Mouse (Mus musculus): ENCODE data around the gene Dnal4. TPM values are rescaled to one million over a fixed set of nuclear protein-coding genes. Genes with fewer than 3 reads are reported as not detected.

Dnal4 gene
- polyA plus RNA-seq, 1 experiment from 2014 or later: 73.3 TPM

GRCm38 (mm10) chr15:79810061-79810460 lies 32.4 kb upstream of the Dnal4 start:
- Histone ChIP-seq H3K4me2 (replicated peaks) (no peak overlapping the region), H3K27me3 (peaks cover 39% of the 10 kb centered on the region), H3K27ac (replicated peaks) (no peak overlapping the region), H3K4me3 (replicated peaks) (no peak overlapping the region), H3K9ac (no peak overlapping the region), H3K36me3 (no peaks in the 10 kb centered on the region), H3K4me1 (peaks cover 3% of the 10 kb centered on the region; the same call in 1 of the 2 replicates), H3K9me3 (replicated peaks) (no peaks in the 10 kb centered on the region)
- 53% methylated on average over 3 of the region's 3 CpGs for WGBS
- no peak for ATAC-seq (ENCODE audit: insufficient number of reproducible peaks, low FRiP score, low TSS enrichment, low read depth)

GRCm38 (mm10) chr15:79808658-79809057 lies 31.0 kb upstream of the Dnal4 start:
- Histone ChIP-seq H3K27me3 (peaks cover 53% of the 10 kb centered on the region), H3K4me1 (peaks cover 14% of the 10 kb centered on the region)
- WGBS: 51% methylated on average over 5 of the region's 5 CpGs

GRCm38 (mm10) chr15:79808114-79808513 lies 30.5 kb upstream of the Dnal4 start:
- peaks cover 59% of the 10 kb centered on the region for H3K27me3 ChIP-seq

More at GRCm38 (mm10) chr15:79808658-79809057, 31.0 kb upstream of the Dnal4 start:
- Histone ChIP-seq H3K9ac (no peak overlapping the region), H3K9me3 (replicated peaks) (no peaks in the 10 kb centered on the region), H3K36me3 (no peaks in the 10 kb centered on the region), H3K4me2 (replicated peaks) (no peak overlapping the region), H3K4me3 (replicated peaks) (no peak overlapping the region), H3K27ac (replicated peaks) (no peak overlapping the region)
- no peak for ATAC-seq (ENCODE audit: insufficient number of reproducible peaks, low FRiP score, low TSS enrichment, low read depth)

GRCm38 (mm10) chr15:79807050-79807449 lies 29.4 kb upstream of the Dnal4 start:
- ATAC-seq (ENCODE audit: insufficient number of reproducible peaks, low FRiP score, low TSS enrichment, low read depth): no peak
- Histone ChIP-seq H3K27me3 (peaks cover 68% of the 10 kb centered on the region), H3K4me2 (replicated peaks) (no peak overlapping the region), H3K4me3 (replicated peaks) (no peak overlapping the region), H3K9me3 (replicated peaks) (no peaks in the 10 kb centered on the region), H3K36me3 (no peaks in the 10 kb centered on the region), H3K9ac (no peak overlapping the region), H3K27ac (replicated peaks) (no peak overlapping the region), H3K4me1 (peaks cover 18% of the 10 kb centered on the region)
- 28% methylated on average over 1 of the region's 1 CpGs for WGBS

More at GRCm38 (mm10) chr15:79808114-79808513, 30.5 kb upstream of the Dnal4 start:
- no peak overlapping the region for H3K9ac ChIP-seq
- H3K36me3 ChIP-seq: no peaks in the 10 kb centered on the region
- peaks cover 18% of the 10 kb centered on the region for H3K4me1 ChIP-seq
- H3K4me2 ChIP-seq (replicated peaks): no peak overlapping the region
- H3K9me3 ChIP-seq (replicated peaks): no peaks in the 10 kb centered on the region
- no peak overlapping the region for H3K4me3 ChIP-seq (replicated peaks)
- 32% methylated on average over 5 of the region's 5 CpGs for WGBS
- H3K27ac ChIP-seq (replicated peaks): no peak overlapping the region
- no peak for ATAC-seq (ENCODE audit: insufficient number of reproducible peaks, low FRiP score, low TSS enrichment, low read depth)

- Histone ChIP-seq H3K9me3 (replicated peaks) (no peaks in the 10 kb centered on the region), H3K4me3 (replicated peaks) (peak overlapping the region; percentile 66; the same call in 1 of the 2 replicates), H3K9ac (no peak overlapping the region), H3K4me2 (replicated peaks) (peak overlapping the region; percentile 91; the same call in 1 of the 2 replicates), H3K27me3 (peaks cover 81% of the 10 kb centered on the region), H3K27ac (replicated peaks) (no peak overlapping the region), H3K4me1 (peaks cover 18% of the 10 kb centered on the region), H3K36me3 (no peaks in the 10 kb centered on the region)
- ATAC-seq (ENCODE audit: insufficient number of reproducible peaks, low FRiP score, low TSS enrichment, low read depth): no peak
- 16% methylated on average over 8 of the region's 8 CpGs for WGBS
These were observed 27.6 kb upstream of the Dnal4 start for GRCm38 (mm10) chr15:79805246-79805645.

- H3K27me3 ChIP-seq: peaks cover 79% of the 10 kb centered on the region
- peak within 1 kb of the TSS; percentile 66 for H3K4me3 ChIP-seq (replicated peaks)
- under 1% methylated on average over 71 of the region's 91 CpGs for WGBS
- no peaks in the 10 kb centered on the region for H3K9me3 ChIP-seq (replicated peaks)
- peak; percentile 82 for ATAC-seq (ENCODE audit: insufficient number of reproducible peaks, low FRiP score, low TSS enrichment, low read depth)
- peak within 1 kb of the TSS; percentile 91 for H3K4me2 ChIP-seq (replicated peaks)
- no peaks in the 10 kb centered on the region for H3K36me3 ChIP-seq
- H3K9ac ChIP-seq: peak within 1 kb of the TSS; percentile 65
- no peak within 1 kb of the TSS for H3K27ac ChIP-seq (replicated peaks)
- peaks cover 18% of the 10 kb centered on the region for H3K4me1 ChIP-seq
These were observed 26.9 kb upstream of the Dnal4 start, which contains the start of gene Nptxr for GRCm38 (mm10) chr15:79804352-79805071. Gene Nptxr (minus strand): TSS chr15:79804766.

GRCm38 (mm10) chr15:79803533-79804351 lies 26.1 kb upstream of the Dnal4 start:
- Histone ChIP-seq H3K27me3 (peaks cover 72% of the 10 kb centered on the region), H3K4me2 (replicated peaks) (peak overlapping the region; percentile 91), H3K4me1 (peaks cover 18% of the 10 kb centered on the region), H3K27ac (replicated peaks) (no peak overlapping the region), H3K9me3 (replicated peaks) (no peaks in the 10 kb centered on the region), H3K36me3 (no peaks in the 10 kb centered on the region), H3K9ac (peak overlapping the region; percentile 65), H3K4me3 (replicated peaks) (peak overlapping the region; percentile 66)
- 4% methylated on average over 81 of the region's 81 CpGs for WGBS
- ATAC-seq (ENCODE audit: insufficient number of reproducible peaks, low FRiP score, low TSS enrichment, low read depth): peak; percentile 68

- Histone ChIP-seq H3K36me3 (no peaks in the 10 kb centered on the region), H3K27ac (replicated peaks) (no peak overlapping the region), H3K4me1 (peaks cover 18% of the 10 kb centered on the region), H3K4me2 (replicated peaks) (no peak overlapping the region), H3K9ac (no peak overlapping the region), H3K9me3 (replicated peaks) (no peaks in the 10 kb centered on the region), H3K27me3 (peaks cover 62% of the 10 kb centered on the region), H3K4me3 (replicated peaks) (no peak overlapping the region)
- WGBS: 52% methylated on average over 4 of the region's 4 CpGs
- ATAC-seq (ENCODE audit: insufficient number of reproducible peaks, low FRiP score, low TSS enrichment, low read depth): no peak
These were observed 24.7 kb upstream of the Dnal4 start for GRCm38 (mm10) chr15:79802304-79802703.

GRCm38 (mm10) chr15:79801646-79802045 lies 24.0 kb upstream of the Dnal4 start:
- no peak for ATAC-seq (ENCODE audit: insufficient number of reproducible peaks, low FRiP score, low TSS enrichment, low read depth)
- H3K9me3 ChIP-seq (replicated peaks): no peaks in the 10 kb centered on the region
- WGBS: 59% methylated on average over 2 of the region's 2 CpGs
- no peak overlapping the region for H3K27ac ChIP-seq (replicated peaks)
- H3K27me3 ChIP-seq: peaks cover 57% of the 10 kb centered on the region
- H3K36me3 ChIP-seq: no peaks in the 10 kb centered on the region
- H3K4me1 ChIP-seq: peaks cover 18% of the 10 kb centered on the region
- H3K4me2 ChIP-seq (replicated peaks): no peak overlapping the region
- H3K9ac ChIP-seq: no peak overlapping the region
- no peak overlapping the region for H3K4me3 ChIP-seq (replicated peaks)

- no peaks in the 10 kb centered on the region for H3K36me3 ChIP-seq
- no peak for ATAC-seq (ENCODE audit: insufficient number of reproducible peaks, low FRiP score, low TSS enrichment, low read depth)
- no peak overlapping the region for H3K27ac ChIP-seq (replicated peaks)
- peaks cover 18% of the 10 kb centered on the region for H3K4me1 ChIP-seq
- no peak overlapping the region for H3K4me3 ChIP-seq (replicated peaks)
- no peak overlapping the region for H3K9ac ChIP-seq
- H3K9me3 ChIP-seq (replicated peaks): no peaks in the 10 kb centered on the region
- peaks cover 48% of the 10 kb centered on the region for H3K27me3 ChIP-seq
- 58% methylated on average over 11 of the region's 11 CpGs for WGBS
- no peak overlapping the region for H3K4me2 ChIP-seq (replicated peaks)
These were observed 23.1 kb upstream of the Dnal4 start for GRCm38 (mm10) chr15:79800701-79801100.

- peaks cover 27% of the 10 kb centered on the region for H3K27me3 ChIP-seq
- no peak overlapping the region for H3K4me2 ChIP-seq (replicated peaks)
- H3K9ac ChIP-seq: no peak overlapping the region
- no peak overlapping the region for H3K4me3 ChIP-seq (replicated peaks)
- no peaks in the 10 kb centered on the region for H3K36me3 ChIP-seq
- WGBS: 84% methylated on average over 10 of the region's 10 CpGs
- no peak for ATAC-seq (ENCODE audit: insufficient number of reproducible peaks, low FRiP score, low TSS enrichment, low read depth)
- H3K4me1 ChIP-seq: peaks cover 4% of the 10 kb centered on the region
- H3K9me3 ChIP-seq (replicated peaks): no peaks in the 10 kb centered on the region
- no peak overlapping the region for H3K27ac ChIP-seq (replicated peaks)
These were observed 20.9 kb upstream of the Dnal4 start for GRCm38 (mm10) chr15:79798591-79798990.

Data from embryonic facial prominence, embryonic 15.5 days (tissue).